Mouse (Mus musculus) liver, embryonic 14.5 days (tissue): ENCODE data around the gene Pithd1. TPM values are rescaled to one million over a fixed set of nuclear protein-coding genes. Genes with fewer than 3 reads are reported as not detected.

ENCODE experiments used
- ATAC-seq: fragments of 200-750 bp; cut with Nextera tagmentation; 2 replicates; pipeline ENCODE4 v1.8.0; 2017; ENCODE audit warnings: moderate number of reproducible peaks, mild to moderate bottlenecking, moderate library complexity; ENCODE audit not compliant: insufficient read depth
- DNase-seq, 3 experiments: peaks; one replicate each; pipeline ENCODE4 v3.0.0-alpha.2; 2012 to 2013; ENCODE audit warnings: low read depth in 3 of 3, low spot score in 3 of 3
- H3K27ac ChIP-seq: fragments of 300-500 bp; sonication (generic); 2 replicates; pipeline ENCODE4 v1.5.1; 2014; ENCODE audit warnings: moderate library complexity, mild to moderate bottlenecking, control low read depth, inconsistent platforms
- H3K27me3 ChIP-seq: fragments of 300-500 bp; sonication (generic); 2 replicates; pipeline ENCODE4 v1.6.1; 2014; ENCODE audit warnings: mild to moderate bottlenecking, low read length, moderate library complexity; ENCODE audit not compliant: control insufficient read depth, insufficient read depth
- H3K36me3 ChIP-seq: fragments of 300-500 bp; sonication (generic); replicated peaks from 2 replicates; pipeline ENCODE4 v1.6.1; 2014; ENCODE audit warnings: low read depth; ENCODE audit not compliant: control insufficient read depth, insufficient read depth
- H3K4me1 ChIP-seq, 2 experiments: fragments of 200-500 bp in 1 of 2; fragments of 300-500 bp in 1 of 2; sonication (generic) in 1 of 2; replicated peaks; 2 replicates each; pipeline ENCODE4 v1.6.1; 2012 to 2014; ENCODE audit warnings: antibody characterized with exemption in 1 of 2, inconsistent platforms in 1 of 2, low read length in 1 of 2; ENCODE audit not compliant: control insufficient read depth in 2 of 2, insufficient read depth in 2 of 2
- H3K4me2 ChIP-seq: fragments of 300-500 bp; sonication (generic); 2 replicates; pipeline ENCODE4 v1.6.1; 2014; ENCODE audit warnings: low read depth, mild to moderate bottlenecking, control low read depth, moderate library complexity
- H3K4me3 ChIP-seq, 2 experiments: fragments of 200-500 bp in 1 of 2; fragments of 300-500 bp in 1 of 2; sonication (generic) in 1 of 2; 2 replicates each; pipeline ENCODE4 v1.5.1; 2012 to 2014; ENCODE audit warnings: low read depth in 2 of 2, low read length in 2 of 2, mild to moderate bottlenecking in 2 of 2, control low read depth in 1 of 2, inconsistent platforms in 1 of 2, moderate library complexity in 1 of 2; ENCODE audit not compliant: insufficient read depth in 1 of 2
- H3K9ac ChIP-seq: fragments of 300-500 bp; sonication (generic); replicated peaks from 2 replicates; pipeline ENCODE4 v1.6.1; 2014; ENCODE audit warnings: mild to moderate bottlenecking, control low read depth, moderate library complexity
- H3K9me3 ChIP-seq: fragments of 300-500 bp; sonication (generic); 2 replicates; pipeline ENCODE4 v1.6.1; 2016; ENCODE audit warnings: low read length, mixed read lengths; ENCODE audit not compliant: control insufficient read depth
- CTCF ChIP-seq: IDR thresholded peaks from 2 replicates; pipeline ENCODE4 v1.5.1; 2016; ENCODE audit warnings: antibody characterized with exemption, low read depth, control low read depth
- EP300 ChIP-seq: IDR thresholded peaks from 2 replicates; pipeline ENCODE4 v1.6.1; 2016; ENCODE audit warnings: antibody characterized with exemption, low read depth
- WGBS: fragments of 180-500 bp; shearing (Covaris S2); extraction: QIAGEN DNeasy Blood & Tissue Kit; methylation state at CpG from one replicate; pipeline ENCODE4 v1.1.7; 2014; ENCODE audit not compliant: insufficient replicate concordance; 5-methylcytosine and 5-hydroxymethylcytosine counted together
- polyA plus RNA-seq, 2 experiments: library from polyadenylated mRNA; depleted of rRNA in 1 of 2; stranded (reverse) in 1 of 2; unstranded in 1 of 2; fragments of >200 nt; fragmentation: Nextera tagmentation in 1 of 2; extraction: Ambion mirVana in 1 of 2; gene quantifications; 2 replicates each; pipeline versions ENCODE4 v1.2.1 to v1.2.3; 2012 to 2014

The Pithd1 gene
- polyA plus RNA-seq, 2 experiments, result 49.0 to 71.2 TPM

- no peak overlapping the region for H3K4me3 ChIP-seq
- no peaks in the 10 kb centered on the region; a peak in 1 of 4 replicates for H3K4me1 ChIP-seq
- H3K4me2 ChIP-seq, result no peak overlapping the region
- no peak for TF ChIP-seq CTCF
- no peak for TF ChIP-seq EP300
- H3K27ac ChIP-seq, result no peak overlapping the region
- H3K27me3 ChIP-seq, result no peaks in the 10 kb centered on the region
- no peak overlapping the region for H3K9ac ChIP-seq
- ATAC-seq (peak; percentile 39; the same call in 1 of the 2 replicates), DNase-seq (no peak)
- peaks cover 91% of the 10 kb centered on the region for H3K36me3 ChIP-seq
- H3K9me3 ChIP-seq, result no peaks in the 10 kb centered on the region
- WGBS, result 80% methylated on average over 8 of the region's 8 CpGs
Measured at GRCm38 (mm10) chr4:136008782-136009447, 21.9 kb upstream of the Pithd1 start.

- Histone ChIP-seq H3K36me3 (peaks cover 91% of the 10 kb centered on the region), H3K4me2 (no peak overlapping the region), H3K9me3 (no peaks in the 10 kb centered on the region), H3K27me3 (no peaks in the 10 kb centered on the region), H3K9ac (no peak overlapping the region), H3K4me3 (no peak overlapping the region), H3K4me1 (no peaks in the 10 kb centered on the region; a peak in 1 of 4 replicates), H3K27ac (no peak overlapping the region)
- ATAC-seq (no peak), DNase-seq (no peak)
- WGBS, result 73% methylated on average over 3 of the region's 3 CpGs
- no peak for TF ChIP-seq CTCF
- TF ChIP-seq EP300, result no peak
Measured at GRCm38 (mm10) chr4:136006821-136007220, 19.8 kb upstream of the Pithd1 start.

- ATAC-seq (no peak), DNase-seq (no peak)
- Histone ChIP-seq H3K36me3 (peaks cover 73% of the 10 kb centered on the region), H3K27ac (no peak overlapping the region), H3K4me2 (no peak overlapping the region), H3K4me1 (no peaks in the 10 kb centered on the region; a peak in 1 of 4 replicates), H3K4me3 (no peak overlapping the region), H3K27me3 (no peaks in the 10 kb centered on the region), H3K9ac (no peak overlapping the region), H3K9me3 (no peaks in the 10 kb centered on the region)
- 74% methylated on average over 2 of the region's 2 CpGs for WGBS
- no peak for TF ChIP-seq CTCF
- no peak for TF ChIP-seq EP300
Measured at GRCm38 (mm10) chr4:136004921-136005320, 17.9 kb upstream of the Pithd1 start.

GRCm38 (mm10) chr4:136004107-136004675 is 17.1 kb upstream of the Pithd1 start:
- Histone ChIP-seq H3K4me3 (no peak overlapping the region), H3K27ac (no peak overlapping the region), H3K4me1 (no peaks in the 10 kb centered on the region; a peak in 1 of 4 replicates), H3K27me3 (no peaks in the 10 kb centered on the region), H3K4me2 (no peak overlapping the region), H3K9me3 (no peaks in the 10 kb centered on the region), H3K9ac (no peak overlapping the region), H3K36me3 (peaks cover 66% of the 10 kb centered on the region)
- WGBS, result 84% methylated on average over 5 of the region's 5 CpGs
- no peak for DNase-seq
- ATAC-seq, result no peak
- TF ChIP-seq CTCF (no peak), EP300 (no peak)

GRCm38 (mm10) chr4:135995118-135995517 is 8.1 kb upstream of the Pithd1 start:
- Histone ChIP-seq H3K27me3 (no peaks in the 10 kb centered on the region), H3K36me3 (no peaks in the 10 kb centered on the region), H3K9me3 (no peaks in the 10 kb centered on the region; the same call in 1 of the 2 replicates), H3K9ac (no peak overlapping the region), H3K4me2 (no peak overlapping the region), H3K4me3 (no peak overlapping the region), H3K27ac (no peak overlapping the region), H3K4me1 (peaks cover 0 to 6% of the 10 kb centered on the region in 2 experiments; a peak in 2 of 4 replicates)
- WGBS, result 59% methylated on average over 4 of the region's 4 CpGs
- ATAC-seq, result no peak
- DNase-seq, result no peak
- TF ChIP-seq EP300 (no peak), CTCF (no peak)
